Mouse (Mus musculus) gastrocnemius, adult 8-10 months (tissue): ENCODE measurements around the gene Gm20388. TPM values are rescaled to one million over a fixed set of nuclear protein-coding genes. Genes with fewer than 3 reads are reported as not detected.
"Not testable (repeated sequence)": the region's sequence is repeated elsewhere in the genome, so short reads cannot be mapped to it uniquely, and the experiment has no call there.

Source experiments
- DNase-seq, 2 experiments: peaks; one replicate each; pipeline ENCODE4 v3.0.0; 2022; ENCODE audit warnings: low spot score in 2 of 2
- total RNA-seq, 4 experiments: library from RNA; stranded (reverse); gene quantifications; 2 replicates each; pipeline ENCODE4 v1.2.4; 2022

The Gm20388 gene
- total RNA-seq, 4 experiments from 2014 or later: 4.4 to 20.0 (median 7.9) TPM; not detected in 1

DNA sequence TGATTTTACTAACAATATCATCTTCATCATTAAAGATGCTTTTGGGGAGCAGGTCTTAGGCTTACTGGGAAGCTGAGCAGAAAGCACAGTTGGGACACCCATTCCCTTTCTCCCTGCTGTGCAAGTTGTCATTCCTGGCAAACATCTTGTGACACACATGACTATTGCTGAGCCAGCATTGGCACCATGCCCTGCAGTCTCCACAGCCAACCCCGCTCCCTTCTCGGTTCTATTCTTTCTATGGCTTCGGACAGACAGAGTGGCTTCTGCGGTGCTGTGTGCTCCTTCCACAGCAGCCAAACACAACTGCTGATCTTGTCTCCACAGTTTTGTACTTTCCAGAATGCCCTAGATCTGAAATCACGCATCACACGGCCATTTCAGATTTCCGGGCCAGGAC is 1397.1 kb downstream of the Gm20388 start:
- no peak for DNase-seq

DNA sequence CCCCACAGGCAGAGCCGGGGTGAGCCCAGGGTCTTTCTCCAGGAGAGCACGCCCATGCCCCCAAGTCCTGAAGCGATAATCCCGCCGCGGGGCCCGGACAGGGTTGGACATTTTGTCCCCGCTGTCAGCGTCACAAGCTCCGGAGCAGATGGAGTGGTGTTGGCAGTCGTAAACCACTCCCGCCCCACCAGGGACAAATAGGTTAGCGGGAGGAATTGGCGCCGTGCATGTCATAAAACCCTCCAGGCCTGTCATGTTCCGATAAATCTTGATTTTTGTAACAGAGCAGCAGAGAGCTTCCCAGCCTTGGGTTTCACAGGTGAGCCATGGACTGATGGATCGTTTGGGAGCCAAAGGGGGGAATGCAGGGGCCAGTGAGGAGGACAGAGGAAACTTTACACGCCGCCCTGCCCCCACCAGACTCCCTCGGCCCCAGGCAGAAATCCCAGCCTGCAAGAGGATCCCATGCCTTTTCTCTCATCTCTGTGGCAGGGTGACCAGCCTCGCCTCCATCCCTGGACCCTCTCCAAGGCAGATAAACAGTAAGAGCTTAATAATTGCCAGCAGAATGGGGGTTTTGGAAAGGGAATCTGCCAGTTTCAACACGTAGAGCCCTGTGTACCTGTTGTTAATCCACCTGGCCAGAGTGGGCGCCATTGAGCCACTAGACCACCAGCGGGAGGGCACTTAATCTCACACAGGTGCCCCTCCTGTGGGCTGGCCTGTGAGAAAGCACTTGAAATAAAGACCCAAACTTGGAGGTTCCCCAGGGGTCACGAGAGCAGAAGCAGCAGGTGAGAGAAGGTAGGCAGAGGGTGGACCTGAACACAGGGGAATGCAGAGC is 1400.6 kb downstream of the Gm20388 start:
- DNase-seq: no peak

DNA sequence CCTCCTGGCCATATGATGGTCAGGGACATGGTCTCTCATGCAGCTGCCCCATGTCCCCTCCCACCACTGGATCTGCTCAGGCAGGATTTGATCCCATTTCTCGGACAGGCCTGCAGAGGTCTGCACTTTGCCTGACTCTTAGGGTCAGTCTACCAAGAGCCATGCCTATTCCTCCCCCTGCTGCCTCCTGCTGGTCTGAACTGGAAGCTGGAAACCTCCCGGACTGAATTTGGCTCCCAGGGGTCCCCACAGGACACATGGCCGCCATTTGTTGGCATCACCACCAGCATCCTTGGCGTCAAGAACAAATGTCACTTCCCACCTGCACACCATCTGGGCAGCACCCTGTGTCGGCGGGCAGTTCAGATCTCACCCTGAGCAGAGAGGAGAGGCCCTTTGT is 1402.8 kb downstream of the Gm20388 start:
- DNase-seq: no peak

GRCm38 (mm10) chr8:121314036-121314435 is 1403.4 kb downstream of the Gm20388 start:
- DNase-seq: no peak

GRCm38 (mm10) chr8:121315569-121315968 is 1404.9 kb downstream of the Gm20388 start:
- no peak for DNase-seq

DNA sequence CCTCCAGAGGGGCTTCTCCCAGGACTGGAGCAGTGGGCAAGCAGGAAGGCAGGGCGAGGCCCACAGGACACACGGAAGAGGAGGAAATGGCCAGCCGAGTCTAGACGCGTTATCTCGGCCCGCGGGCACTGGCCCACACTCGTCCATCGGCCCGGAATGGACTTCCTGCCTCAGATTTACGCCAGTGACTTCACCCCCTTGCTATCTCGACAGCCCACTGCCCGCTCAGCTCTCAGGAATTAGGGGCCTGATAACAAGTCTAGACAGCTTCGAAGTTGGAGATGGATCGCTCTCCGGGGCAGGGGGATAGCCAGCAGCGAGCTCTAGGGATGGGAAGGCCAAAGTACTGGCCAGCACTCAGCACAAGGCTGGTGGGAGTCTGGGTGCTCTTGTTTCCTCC is 1405.4 kb downstream of the Gm20388 start:
- DNase-seq: no peak

GRCm38 (mm10) chr8:121318756-121319155 is 1408.1 kb downstream of the Gm20388 start:
- DNase-seq: not testable (repeated sequence)

DNA sequence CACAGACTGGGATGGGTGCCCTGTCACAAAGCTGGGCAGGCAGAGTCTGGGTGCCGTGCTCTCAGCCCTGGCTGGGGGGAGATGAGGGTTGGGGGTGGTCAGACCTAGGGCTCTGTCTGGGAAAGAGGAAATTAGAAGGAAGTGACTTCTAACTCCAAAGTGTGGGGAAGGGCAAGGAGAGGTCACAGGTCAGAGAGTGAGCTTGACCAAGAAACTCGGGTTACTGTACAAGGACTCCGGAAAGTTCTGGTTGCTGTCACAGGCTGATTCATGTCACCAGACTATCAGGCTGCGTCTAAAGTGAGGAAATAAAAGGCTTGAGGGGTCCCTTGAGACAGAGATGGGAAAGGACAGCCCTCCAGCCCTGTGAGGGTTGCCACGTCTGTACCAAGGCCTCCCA is 1408.8 kb downstream of the Gm20388 start:
- DNase-seq: no peak

DNA sequence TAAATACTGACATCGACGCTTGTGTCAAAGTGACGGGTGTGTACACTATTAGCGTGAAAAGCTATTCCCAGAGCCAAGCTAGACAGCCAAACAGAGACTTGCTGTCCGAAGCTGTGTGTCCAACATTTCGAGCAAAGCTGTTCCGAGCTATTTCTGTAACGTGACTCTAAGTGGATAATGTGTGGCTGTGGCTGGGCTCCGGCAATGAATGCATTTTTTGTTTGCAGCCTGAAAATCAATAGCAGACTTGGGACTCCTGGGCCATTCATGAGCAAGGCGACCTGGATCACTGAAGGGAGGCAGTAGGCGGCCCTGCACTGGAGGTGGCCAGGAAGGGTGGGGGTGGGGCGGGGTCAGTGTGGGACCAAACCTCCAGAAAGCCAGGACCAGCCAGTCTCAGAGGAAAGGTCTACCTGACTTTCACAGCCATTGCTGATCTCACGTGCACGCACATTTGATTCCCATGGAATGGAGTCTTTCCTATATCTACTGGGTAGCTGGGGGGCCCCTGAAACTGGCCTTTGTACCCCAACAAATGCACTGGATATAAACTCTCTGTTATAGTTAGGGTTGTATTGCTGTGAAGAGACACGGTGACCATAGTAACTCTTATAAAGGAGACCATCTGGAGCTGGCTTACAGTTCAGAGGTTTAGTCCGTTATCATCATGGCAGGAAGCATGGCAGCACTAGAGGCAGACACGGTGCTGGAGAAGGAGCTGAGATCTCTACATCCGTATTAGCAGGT is 1415.7 kb downstream of the Gm20388 start:
- no peak for DNase-seq

DNA sequence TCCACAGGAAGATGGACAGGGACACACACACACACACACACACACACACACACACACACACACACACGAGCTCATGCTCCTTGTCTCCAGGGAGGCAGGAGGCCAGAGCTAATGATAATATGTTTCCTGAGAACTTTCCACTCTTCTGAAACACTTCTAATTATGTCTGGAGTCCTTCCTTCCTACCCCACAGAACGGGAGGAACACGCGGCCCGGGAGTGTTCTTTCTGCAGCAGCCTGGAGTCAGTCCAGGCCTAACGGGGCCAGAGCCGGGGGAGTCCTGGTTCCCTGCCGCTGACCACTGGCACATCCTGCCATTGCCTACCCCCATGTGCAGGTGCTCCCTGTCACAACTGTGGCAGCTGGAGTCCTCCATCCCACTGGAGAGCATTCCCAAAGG is 1421.8 kb downstream of the Gm20388 start:
- no peak for DNase-seq

- no peak for DNase-seq
These were observed 1424.1 kb downstream of the Gm20388 start for GRCm38 (mm10) chr8:121334495-121335424.

DNA sequence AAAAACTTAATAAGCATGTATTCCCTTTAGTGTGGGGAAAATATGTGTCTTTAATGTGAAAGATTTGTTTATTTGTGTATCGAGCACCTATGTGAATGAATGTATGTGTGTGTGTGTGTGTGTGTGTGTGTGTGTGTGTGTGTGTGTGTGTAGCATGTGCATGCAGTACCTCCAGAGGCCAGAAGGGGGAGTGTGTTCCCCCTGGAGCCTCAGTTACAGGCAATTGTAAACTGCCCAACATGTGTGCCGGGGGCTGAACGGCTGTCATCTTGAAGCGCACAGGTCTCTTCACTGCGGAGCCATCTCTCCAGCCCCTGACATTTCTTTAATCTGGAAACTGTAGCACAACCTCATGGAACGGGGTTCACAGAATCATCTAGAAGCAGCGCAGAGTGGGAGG is 1425.0 kb downstream of the Gm20388 start:
- no peak for DNase-seq

GRCm38 (mm10) chr8:121342931-121343330 is 1432.3 kb downstream of the Gm20388 start:
- no peak for DNase-seq

- DNase-seq: no peak
These were observed 1433.8 kb downstream of the Gm20388 start for GRCm38 (mm10) chr8:121344486-121344885.

GRCm38 (mm10) chr8:121346175-121346574 is 1435.5 kb downstream of the Gm20388 start:
- no peak for DNase-seq

DNA sequence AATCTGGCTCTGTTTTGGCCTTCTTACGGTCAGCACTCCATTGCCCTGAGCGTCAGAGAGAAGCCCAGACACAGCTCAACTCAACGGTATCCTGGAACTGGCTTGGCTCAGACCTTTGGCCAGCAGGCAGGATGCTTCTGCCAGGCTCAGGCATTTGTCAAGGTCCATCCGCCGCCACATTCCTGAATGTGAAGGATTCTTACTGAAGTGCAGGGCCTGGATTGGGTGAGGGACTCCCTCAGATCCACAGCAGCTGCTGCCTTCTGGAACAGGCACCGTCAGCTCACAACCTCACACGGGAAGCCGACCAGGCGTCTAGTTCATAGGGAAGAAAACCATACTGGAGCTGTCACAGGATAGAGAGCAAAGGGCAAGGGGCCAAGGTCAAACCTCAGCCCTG is 1436.2 kb downstream of the Gm20388 start:
- no peak for DNase-seq

- DNase-seq: no peak
These were observed 1438.4 kb downstream of the Gm20388 start for GRCm38 (mm10) chr8:121348998-121349397.

DNA sequence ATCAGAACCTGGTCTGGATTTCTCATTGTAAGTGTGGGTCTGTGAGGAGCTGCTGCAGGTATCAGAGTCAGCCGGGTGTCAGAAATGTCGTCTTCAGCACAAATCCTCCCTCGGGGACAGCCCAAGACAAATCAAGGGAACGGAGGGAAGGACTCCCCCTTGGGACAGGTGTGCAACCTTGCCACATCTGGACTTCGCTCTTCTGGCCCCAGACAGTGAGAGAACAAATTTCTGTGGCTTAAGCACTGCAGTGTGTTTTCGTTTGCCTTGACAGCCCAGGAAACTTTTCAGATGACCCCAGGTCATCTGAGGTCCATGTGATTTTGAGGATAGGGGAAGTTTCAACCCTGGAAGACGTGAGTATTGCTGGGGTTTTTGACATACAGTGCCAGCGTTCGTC is 1440.2 kb downstream of the Gm20388 start:
- DNase-seq: no peak

DNA sequence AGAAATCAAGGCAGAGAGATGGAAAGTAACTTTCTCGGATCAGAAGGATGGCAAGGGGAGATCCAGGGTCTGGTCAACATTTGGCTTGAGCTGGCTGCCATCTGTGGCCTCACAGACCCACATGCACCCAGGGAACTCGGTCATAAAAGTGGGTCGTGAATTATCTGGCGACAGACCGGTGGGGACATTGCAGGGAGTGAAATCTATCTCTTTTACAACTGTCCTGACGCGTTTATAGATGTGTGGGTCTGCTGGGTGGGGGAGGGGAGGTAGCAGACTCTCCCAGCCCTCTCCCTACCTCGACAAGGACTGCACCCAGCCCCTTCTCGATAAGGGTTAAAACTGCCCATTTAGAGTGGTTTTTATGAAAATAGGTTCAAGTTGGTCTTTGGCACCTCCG is 1444.2 kb downstream of the Gm20388 start:
- no peak for DNase-seq

DNA sequence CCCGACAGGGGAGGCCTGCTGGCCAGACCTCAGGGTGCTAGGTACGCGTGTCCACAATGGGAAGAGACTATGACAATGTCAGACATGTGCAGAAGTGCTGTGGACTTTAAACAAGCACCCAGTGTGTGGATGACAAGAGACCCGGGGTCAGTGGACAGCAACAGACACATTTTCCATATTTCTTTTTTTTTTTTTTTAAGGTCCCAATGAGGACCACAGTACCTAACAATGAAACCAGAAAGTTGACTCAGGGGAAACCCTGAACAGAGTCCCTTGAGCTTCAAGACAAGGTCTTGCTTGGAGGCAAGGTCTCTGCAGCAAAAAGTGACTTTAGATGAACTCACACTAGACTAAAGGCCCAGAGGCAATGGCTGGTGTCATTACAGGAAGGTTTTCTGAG is 1446.8 kb downstream of the Gm20388 start:
- no peak for DNase-seq

DNA sequence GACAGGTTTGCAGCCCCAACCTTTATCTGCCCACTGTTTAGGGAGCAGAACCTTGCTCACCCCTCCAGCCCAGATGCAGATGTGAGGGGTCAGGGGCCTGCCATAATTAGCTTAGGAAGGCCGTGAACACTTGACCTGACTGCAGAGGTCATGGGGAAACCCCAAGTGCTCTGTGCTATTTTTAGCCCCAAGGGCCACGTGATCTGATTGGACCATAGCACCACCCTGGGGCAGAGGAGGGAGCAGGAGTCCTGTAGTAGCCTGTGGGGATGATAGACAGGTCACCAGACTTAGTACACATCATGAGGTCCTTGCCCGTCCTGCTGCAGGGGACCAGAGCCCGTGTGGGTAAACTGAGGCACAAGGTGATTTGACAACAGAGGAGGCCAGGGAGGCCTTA is 1448.0 kb downstream of the Gm20388 start:
- DNase-seq: peak in 1 of 2 experiments; percentile 13
